Mouse (Mus musculus) liver, postnatal 0 days (tissue): ENCODE measurements around the gene Gm28042.

Source experiments
- CTCF ChIP-seq: sonication (generic); IDR thresholded peaks from 2 replicates; pipeline ENCODE4 v1.5.1; 2016; ENCODE audit warnings: antibody characterized with exemption, low read depth
- EP300 ChIP-seq: IDR thresholded peaks from 2 replicates; pipeline ENCODE4 v1.6.1; 2016; ENCODE audit warnings: antibody characterized with exemption, low read depth, mild to moderate bottlenecking

GRCm38 (mm10) chr2:120054771-120055552 lies 27.7 kb downstream of the Gm28042 start:
- no peak for TF ChIP-seq CTCF
- TF ChIP-seq EP300, result no peak
